Mouse (Mus musculus) lung, adult 18-20 months (tissue): Measurements from ENCODE around the gene Rspo1.
A peak's percentile ranks its signal among the peaks of the same experiment; 100 is the strongest.

ENCODE experiments used
- DNase-seq, 2 experiments: peaks; one replicate each; pipeline ENCODE4 v3.0.0; 2022; ENCODE audit warnings: mixed read lengths in 2 of 2

The Rspo1 gene

DNA sequence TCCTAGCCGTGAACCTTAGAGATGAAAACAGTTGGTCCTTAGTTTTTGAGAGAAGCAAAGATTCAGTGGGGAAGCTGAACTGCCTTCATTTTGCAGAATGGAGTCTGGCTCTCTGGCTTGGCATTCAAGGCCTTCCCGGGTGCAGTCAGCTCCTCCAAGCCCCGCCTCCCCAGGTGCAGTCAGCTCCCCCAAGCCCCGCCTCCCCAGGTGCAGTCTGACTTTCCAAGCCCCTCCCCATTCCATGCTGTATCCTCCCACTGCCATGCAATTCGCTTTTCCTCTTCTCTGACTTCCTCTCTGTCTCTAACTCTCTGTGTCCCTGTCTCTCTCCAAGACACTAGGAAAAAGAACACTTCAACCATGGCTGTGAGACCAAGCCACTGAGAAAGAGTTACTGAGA lies 8.0 kb upstream of the Rspo1 start:
- peak; percentile 64 to 79 for DNase-seq

DNA sequence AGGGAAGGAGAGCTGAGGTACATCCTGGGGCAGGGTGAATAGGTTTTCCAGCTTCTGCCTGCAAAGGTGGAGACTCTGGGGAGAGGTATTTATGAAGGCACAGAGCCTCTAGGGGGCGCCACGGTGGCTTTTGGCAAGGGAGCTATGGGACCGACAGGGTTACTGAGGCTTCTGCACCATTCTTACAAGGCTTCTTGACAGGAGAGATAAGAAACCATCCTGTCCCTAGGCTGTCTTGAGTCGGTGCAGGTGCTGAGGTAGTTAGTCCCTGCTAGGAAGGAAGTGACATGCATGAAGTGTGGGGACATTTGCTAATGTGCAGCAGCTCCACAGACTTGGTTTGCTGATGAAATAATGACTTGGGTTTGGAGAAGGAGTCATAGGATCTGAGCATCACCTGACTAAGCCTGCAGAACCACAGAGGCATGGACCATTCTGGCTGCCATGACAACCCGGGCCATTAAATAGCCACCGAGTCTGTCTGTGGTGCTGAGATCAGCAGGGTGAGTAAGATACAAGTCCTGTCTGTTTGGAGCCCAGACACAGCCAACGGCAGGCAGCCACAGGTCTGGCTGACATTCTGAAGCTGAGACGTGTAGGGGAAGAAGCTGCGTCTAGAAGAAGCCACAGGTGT lies 2.2 kb upstream of the Rspo1 start:
- peak in 1 of 2 experiments; percentile 11 for DNase-seq

DNA sequence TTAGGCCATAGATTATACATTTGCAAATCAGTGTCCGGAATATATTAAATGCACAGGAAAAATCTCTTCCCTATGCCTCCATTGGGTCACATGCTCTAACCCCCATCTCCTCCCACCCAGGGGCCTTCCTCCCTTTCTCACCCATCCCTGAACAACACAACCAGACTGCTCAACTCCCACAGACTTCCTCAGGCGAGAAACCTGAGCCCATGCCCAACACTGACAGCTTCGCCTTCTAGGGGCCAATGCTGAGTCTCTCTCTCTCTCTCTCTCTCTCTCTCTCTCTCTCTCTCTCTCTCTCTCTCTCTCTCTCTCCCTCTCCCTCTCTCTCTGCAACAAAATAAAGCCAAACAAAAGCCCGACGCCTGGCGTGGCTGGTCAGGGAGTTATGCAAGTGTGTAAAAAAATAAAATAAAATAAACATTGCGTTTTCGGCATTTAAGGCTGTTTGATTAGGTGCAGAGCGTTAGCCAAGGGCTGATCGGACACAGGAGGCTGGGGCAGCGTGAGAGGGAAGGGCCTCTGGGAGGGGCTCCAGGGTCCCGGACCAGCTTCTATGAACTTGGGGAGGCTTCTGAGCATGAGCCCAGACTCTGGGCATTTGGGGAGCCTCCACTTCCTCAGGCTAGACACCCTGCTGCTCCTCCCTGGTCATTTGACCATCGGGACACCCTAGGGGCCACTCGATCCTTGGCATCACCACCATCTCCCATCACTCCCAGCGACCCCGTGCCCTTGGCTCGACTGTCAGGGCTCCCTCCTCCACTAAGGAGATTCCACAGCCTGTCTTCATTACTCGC lies 1.2 kb upstream of the Rspo1 start:
- DNase-seq, result peak; percentile 28 to 39

DNA sequence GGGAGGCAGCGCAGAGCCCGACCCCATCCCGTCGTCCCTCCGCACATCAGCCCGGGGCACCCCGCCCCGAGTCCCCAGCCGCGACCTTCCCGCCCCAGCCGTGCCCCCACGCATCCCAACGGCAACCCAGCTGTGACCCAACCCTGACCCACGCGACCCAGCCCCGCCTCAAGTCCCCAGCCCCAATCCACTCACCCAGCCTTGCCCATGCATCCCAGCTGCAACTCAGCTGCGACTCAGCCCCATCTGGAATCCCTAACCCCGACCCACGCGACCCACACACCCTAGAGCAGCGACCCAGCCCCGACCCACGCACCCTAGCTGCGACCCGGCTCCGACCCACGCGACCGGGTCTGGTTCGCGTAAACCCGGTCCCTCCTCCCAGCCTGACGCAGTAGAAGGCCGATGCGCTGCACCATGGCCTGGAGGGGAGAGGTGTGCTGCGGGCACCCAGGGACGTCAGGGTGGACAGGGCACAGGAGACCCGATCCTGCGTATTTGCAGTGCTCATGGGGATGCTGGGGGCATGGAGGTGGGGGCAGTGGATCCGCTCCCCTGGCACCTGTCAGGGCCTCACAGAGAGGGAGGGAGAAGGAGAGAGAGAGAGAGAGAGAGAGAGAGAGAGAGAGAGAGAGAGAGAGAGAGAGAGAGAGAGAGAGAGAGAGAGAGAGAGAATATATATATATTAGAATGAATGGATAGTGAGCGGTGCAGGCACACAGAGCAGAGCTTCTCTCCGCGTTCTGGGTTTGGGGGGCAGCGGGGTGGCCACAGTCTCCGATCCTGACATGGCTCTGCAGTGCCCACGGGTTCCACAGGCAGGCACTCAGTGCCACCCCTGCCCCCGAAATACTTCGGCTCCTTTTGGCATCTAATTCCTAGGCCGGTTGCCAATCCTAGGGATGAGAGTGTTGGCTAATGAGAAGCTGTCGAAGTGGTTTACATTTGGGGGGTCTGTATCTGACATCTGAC lies 795 bp downstream of the Rspo1 start:
- DNase-seq, result no peak

DNA sequence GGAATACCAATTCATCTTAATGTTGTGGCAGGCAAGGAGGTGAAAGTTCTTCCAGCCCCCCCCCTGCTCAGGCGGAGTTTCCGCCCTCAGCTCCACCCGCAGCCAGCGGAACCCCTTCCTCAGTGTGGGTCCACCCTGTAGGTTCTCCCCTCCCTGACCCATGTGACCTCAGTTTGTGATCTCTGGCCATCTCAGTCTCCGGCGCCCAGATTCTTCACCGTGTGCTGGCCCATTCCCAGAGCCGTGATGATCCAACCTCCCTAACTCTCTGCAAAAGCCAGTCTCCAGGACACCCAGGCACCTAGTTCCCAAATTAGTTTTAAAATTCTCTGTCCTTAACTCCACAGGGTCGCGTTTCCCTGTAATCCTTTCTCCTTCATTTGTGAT lies 1.5 kb downstream of the Rspo1 start:
- no peak for DNase-seq

DNA sequence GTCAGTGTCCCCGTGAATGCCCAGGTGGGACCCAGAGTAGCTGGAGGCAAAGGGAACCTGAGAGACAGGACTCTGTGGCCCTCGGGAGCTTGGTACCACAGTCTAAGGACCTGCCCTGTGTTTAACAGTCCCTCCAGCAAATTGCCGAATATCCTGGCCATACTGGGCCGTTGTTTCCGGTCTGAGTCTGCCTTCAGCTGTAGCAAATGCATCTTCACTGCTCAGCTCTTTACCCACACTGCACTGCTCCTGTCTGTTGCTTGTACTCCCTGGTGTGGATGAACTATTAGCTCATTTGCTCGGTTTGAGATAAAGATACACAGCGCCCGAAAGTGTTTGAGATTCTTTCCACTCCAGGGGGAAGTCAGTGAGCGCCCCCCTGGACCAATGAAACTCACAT lies 2.2 kb downstream of the Rspo1 start:
- DNase-seq, result no peak

DNA sequence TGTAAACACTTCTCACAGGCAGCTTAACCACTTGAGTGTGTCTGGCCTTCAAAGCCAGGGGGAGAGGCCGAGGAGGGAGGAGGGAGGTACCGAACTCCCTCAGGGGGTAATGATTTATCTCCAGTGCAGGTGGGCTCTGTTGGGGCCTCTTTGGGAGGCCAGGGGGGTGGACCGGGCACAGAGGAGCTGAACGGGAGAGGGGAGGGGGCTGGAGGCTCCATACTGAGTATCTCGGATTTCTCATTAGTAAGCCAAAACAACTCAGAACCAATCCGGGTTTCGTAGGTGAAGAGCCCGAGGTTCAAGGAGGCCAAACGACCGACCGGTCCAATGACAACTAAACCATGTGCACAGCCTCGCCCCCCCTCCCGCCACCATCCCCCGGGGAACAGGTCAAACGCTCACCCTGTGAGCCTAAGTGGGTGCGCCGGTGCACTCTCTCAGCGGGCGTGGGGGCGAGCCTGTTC lies 3.6 kb downstream of the Rspo1 start:
- DNase-seq, result peak in 1 of 2 experiments; percentile 18

DNA sequence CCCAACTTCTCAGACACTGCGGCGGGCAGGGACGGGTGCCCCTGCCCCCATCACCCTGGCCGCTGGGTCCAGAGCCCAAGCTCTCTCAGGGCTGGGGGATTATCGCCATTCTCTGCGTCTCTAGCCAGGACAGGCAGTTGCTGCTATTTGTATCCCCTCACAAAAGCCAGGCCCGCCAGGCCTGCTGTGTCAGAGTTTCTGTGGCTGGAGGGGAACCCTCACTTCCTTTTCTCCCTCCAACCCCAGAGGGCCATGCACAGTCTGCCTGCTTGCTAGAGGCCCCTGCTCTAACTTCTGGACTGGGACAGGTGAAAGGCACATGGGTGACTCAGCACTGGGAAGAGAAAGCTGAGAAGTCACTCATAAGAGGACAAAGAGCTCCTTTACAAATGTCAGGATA lies 4.1 kb downstream of the Rspo1 start:
- DNase-seq, result no peak

DNA sequence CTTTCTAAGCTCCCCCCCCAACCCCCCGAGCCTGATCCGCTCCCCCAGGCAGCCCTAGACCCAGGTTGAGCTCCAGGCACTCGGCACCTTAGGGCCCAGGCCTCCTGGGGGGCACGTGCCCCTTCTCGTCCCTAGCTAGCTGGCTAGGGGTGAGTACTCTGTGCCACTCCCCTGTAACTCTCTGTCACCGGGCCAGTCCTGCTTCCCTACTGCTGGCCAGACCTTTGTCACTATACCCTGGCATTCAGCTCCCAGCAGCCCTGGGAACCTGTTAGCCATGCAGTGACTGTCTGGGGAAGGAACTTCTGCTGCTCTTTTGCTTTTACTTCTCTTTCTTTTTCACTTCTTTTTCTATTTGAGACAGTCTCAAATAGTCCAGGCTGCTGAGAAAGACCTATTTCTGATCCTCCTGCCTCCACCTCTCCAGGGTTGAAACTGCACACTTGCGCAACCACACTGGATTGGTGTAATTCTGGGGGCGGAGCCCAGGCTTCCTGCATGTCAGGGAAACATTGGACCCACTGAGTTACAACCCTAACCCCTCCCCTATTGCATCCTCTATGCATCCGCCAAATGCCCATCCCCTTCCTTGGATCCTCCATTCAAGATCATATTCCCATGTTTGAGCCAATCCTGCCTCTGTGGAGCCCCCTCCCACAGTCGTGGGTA lies 11.4 kb downstream of the Rspo1 start:
- DNase-seq, result no peak

DNA sequence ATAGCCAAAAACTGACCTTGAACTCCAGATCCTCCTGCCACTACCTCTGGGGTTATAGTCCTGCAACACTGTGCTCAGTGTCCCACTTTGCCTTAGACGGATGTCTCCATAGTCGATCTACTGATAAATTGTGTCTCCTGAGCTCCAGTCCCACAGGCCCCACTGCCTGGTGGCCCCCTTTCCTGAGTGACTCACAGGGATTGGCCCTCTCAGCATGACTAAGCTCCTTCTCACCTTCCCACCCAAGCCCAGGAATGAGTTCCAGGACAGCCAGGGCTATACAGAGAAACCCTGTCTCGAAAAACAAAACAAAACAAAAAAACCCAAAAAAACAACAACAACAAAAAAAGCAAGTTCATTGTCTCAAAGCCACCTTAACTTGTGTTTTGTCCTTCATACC lies 13.3 kb downstream of the Rspo1 start:
- no peak for DNase-seq

DNA sequence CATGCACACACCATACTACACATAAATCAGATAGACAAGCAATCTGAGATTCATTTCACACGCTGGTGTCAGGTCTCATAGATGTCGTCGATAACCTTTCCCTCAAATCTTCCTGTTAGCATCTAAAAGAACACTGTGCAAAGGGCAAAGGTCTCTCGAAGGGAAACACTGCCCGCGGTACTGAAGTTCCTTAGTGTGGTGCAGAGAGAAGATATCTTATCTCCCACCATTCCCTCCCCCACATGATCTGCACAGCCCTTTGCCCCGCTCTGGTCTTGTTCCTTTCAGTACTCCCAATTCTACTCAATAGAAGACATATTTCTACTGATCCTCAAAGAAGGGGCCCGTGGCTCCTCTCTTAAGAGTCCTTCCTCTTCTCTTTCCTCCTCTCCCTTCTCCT lies 16.7 kb downstream of the Rspo1 start:
- no peak for DNase-seq

DNA sequence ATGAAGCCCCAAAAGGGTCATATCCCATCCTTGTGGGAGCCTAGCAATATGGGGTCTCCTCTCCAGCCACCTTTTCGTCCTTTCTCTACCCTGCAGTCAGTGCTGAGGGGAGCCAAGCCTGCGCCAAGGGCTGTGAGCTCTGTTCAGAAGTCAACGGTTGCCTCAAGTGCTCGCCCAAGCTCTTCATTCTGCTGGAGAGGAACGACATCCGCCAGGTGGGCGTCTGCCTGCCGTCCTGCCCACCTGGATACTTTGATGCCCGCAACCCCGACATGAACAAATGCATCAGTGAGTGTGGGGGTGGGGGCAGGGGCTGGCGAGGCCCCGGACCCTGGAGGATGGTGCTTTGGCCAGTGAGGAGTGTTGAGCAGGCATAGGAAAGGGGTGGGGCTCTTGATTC lies 18.7 kb downstream of the Rspo1 start:
- no peak for DNase-seq

DNA sequence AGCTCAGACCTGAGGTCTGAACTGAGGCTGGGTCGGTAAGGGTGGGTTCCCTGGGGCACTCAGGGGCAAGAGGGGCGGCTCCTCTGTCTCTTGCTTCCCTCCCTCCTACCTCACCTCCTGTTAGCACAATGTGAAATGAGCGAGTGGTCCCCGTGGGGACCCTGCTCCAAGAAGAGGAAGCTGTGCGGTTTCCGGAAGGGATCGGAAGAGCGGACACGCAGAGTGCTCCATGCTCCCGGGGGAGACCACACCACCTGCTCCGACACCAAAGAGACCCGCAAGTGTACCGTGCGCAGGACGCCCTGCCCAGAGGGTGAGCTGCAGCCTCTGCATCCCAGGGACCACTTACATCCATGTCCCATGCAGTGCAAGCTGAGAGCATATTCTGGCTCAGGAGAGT lies 21.2 kb downstream of the Rspo1 start:
- no peak for DNase-seq

DNA sequence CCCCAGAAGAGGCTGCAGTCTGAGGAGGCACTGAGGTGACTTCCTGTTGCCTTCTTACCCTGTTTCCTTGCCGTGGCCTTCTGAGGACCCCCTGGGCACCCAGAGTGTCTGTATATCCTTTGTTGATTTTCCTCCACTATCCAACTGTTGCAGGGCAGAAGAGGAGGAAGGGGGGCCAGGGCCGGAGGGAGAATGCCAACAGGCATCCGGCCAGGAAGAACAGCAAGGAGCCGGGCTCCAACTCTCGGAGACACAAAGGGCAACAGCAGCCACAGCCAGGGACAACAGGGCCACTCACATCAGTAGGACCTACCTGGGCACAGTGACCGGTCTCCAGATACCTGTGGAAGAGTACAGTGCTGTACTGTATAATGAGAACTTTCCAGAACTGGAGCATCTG lies 22.0 kb downstream of the Rspo1 start:
- no peak for DNase-seq

DNA sequence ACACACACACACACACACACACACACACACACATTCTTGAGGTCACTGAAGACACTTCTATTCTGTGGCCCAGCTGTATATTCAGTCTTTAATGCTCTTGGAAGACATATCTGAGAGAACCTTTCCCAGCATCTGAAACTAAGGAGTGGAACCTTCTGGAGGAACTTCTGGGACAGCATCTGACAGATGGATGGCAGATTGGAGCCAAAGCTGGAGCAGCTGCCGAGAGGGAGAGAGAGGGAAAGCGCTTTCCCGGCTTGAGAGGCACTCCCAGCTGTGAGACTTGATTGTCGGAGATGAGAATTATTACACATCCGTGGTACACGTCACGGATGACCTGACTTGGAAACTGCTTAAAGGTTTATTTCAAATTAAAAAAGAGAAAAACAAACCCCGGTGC lies 22.5 kb downstream of the Rspo1 start:
- DNase-seq, result no peak

DNA sequence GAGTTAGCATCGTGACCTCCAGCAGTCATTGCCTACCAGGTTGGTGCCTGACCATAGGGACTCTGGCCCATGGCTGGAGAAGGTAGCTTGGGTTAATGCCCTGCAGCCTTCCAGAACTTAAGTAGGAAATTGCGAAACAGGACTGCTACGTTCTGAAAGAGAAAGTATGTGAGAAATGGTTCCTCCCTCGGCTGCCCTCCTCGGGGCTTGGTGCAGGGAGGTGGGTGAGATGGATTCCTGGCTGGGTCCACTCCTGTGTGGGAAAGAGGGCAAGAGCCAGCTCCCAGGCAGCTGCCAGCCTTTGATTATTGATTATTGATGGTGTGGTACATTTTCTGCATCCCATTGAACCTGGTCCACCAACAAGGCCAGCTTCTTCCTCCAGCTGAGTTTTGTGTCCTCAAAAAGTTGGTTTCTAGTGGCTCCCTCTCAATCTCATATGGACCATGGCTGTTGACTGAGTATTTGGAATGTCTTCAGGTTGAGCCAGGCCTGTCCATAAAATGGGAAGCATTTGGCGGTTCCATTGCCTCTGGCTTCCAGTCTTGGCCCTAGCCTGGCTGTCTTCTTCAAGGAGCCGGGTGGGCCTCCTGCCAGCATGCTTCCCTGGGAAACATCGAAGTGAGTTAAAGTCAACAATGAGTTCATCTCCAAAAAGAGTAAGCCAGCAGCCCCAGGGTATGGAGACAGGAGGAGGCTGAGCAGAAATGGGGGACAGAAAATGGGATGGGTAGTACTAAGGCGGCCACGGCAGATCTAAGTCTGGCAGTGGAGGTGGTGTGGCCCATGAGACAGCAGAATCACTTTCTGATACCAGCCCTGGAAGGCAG lies 29.8 kb downstream of the Rspo1 start, which contains the start of gene Gnl2:
Gene Gnl2 (plus strand): TSS at position 780 of the 830 bp plus-strand sequence.
- peak; percentile 50 to 65 for DNase-seq

DNA sequence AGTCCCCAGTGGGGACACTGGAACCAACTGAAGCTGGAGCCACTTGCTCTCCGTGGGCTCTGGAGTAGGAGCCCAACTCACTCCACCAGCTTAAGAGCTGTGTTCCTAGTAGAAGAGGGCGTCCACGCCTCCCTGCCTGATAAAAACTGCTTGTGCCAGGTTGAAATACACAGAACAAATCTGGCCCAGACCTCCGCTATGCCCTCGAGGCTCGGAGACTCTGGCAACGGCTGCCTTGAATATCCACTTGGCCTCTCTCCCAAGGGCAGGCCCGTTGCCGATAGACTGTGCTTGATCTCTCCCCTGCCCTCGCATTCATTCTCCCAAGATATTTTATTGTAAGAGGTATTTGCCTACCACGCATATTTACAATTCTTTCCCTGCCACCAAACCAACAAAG lies 31.2 kb downstream of the Rspo1 start:
- peak; percentile 78 to 79 for DNase-seq

DNA sequence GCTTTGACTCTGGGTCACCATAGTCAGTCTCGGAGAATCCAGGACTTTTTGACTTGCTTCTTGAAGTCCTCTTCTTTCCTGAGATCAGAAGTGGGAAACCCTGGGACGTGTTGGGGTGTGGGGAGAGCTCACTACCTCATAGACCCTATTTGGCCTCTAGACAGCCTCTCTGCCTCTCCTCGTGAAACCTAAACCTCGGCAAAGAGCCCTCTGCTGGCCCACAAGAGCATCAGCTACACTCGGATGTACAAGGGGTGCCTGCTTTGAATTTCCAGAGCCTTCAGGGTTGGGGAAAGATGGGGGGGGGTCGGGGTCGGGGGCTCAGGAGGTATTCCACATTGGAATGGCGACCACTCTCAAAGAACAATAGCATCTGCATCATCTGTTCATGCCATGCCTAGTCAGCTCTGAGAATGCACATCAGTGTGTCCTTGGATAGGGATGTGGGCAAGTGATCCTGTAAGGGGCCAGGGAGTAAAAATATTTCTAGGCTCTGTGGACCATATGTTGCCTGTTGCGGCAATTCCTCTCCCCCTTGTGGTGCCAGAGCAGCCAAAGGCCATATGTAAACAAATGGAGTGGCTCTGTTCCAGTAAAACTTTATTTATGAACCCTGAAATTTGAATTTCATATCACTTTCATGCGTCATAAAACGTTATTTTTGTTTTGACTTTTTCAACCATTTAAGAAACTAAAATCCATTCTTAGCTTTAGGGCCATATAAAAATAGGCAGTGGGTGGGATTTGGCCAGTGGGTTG lies 34.7 kb downstream of the Rspo1 start:
- no peak for DNase-seq

DNA sequence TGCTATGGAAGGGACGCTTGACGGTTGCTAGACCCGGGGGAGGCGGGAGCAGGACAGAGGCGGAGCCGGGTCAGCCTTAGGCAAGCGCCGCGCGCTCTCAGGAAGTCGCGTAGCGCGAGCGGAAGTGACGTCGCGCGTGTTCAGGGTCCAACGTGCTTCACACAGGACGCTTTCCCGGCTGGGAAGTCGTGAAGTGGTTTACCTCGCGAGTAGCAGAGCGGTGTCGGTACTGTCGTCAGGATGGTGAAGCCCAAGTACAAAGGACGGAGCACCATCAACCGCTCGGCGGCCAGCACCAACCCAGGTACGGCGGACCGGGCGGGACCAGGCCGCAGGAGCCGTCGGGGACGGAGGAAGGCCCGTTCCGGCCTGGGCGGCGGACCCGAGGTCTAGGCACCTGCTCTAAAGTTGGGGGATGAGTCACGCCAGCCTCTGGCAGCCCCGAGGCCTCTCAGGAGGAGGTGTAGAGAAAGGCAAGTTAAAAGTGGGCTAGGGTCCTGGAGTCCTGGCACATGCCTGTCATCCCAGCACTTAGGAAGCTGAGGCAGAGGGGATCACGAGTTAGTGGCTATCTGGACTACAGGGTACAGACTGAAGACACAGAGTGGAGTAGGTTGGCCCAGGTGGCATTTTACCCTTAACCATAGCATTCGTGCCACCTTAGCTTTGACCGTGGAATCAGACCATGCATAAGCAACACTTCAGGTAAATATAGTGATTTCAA lies 43.8 kb downstream of the Rspo1 start:
- DNase-seq, result peak; percentile 94 to 96

DNA sequence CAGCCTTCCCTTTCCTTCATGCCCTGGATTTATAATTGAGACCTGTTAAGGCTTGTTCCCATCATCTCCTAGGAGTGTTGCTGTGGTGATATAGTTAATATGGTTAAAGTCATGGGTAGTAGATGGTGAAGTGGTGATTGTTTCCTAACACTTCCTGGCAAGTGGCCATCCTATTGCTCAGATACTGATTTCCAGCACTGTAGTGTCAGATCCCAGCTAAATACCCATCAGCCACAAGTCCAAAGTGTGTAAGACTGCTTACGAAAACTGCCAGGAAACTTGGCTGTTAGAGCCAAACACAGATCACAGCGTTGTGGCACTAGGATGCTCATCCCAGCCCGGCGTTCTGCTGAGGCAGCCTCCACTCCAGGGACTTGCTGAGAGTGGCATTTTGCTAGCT lies 48.1 kb downstream of the Rspo1 start:
- peak; percentile 22 to 56 for DNase-seq
